Mouse (Mus musculus): Measurements from ENCODE around the gene Stat3. TPM values are rescaled to one million over a fixed set of nuclear protein-coding genes. Genes with fewer than 3 reads are reported as not detected.
A peak's percentile ranks its signal among the peaks of the same experiment; 100 is the strongest.

The Stat3 gene
- polyA plus RNA-seq, 1 experiment: 47.5 TPM

GRCm38 (mm10) chr11:100957915-100958469 is 18.7 kb upstream of the Stat3 start:
- DNase-seq: no peak
- Histone ChIP-seq H3K27ac (ENCODE audit: insufficient read depth, low read length) (no peak overlapping the region), H3K4me1 (ENCODE audit: control insufficient read depth, insufficient read depth, low read length) (peaks cover 8% of the 10 kb centered on the region; the same call in 1 of the 2 replicates), H3K4me3 (replicated peaks; ENCODE audit: insufficient read depth, low read depth, low read length) (no peak overlapping the region), H3K27me3 (ENCODE audit: control insufficient read depth, insufficient read depth, low read length) (no peaks in the 10 kb centered on the region)
- 47% methylated on average over 6 of the region's 6 CpGs for WGBS
- TF ChIP-seq CTCF (IDR thresholded peaks at IDR 0.05; ENCODE audit: borderline replicate concordance, insufficient read depth, low read depth, low read length) (no peak), POLR2A (IDR thresholded peaks at IDR 0.05; ENCODE audit: borderline replicate concordance, insufficient read depth, low read length) (no peak)

DNA sequence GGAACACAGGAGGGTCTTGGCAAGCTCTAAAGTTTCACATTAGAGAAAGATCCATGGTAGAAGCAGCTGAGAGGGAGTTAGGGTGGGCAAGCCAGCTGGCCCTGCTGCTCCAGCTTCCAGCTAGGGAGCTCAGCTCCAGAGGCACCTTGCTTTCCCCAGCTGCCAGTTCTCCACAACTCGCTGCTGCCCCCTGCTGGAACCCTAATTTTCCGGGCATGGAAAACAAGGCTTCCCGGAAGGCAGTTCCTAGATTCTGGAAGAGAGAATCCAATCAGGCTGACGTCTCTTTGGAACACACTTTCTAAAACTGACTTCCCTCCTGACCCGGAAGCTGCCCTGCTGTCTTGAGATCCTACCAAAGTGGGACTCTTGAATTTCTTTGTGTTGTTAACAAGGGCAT is 17.9 kb upstream of the Stat3 start:
- no peak overlapping the region for H3K4me3 ChIP-seq (replicated peaks; ENCODE audit: insufficient read depth, low read depth, low read length)
- peak; percentile 89 for TF ChIP-seq CTCF (IDR thresholded peaks at IDR 0.05; ENCODE audit: borderline replicate concordance, insufficient read depth, low read depth, low read length)
- TF ChIP-seq POLR2A (IDR thresholded peaks at IDR 0.05; ENCODE audit: borderline replicate concordance, insufficient read depth, low read length): no peak
- DNase-seq: peak; percentile 79 to 94
- H3K27ac ChIP-seq (ENCODE audit: insufficient read depth, low read length): no peak overlapping the region
- H3K27me3 ChIP-seq (ENCODE audit: control insufficient read depth, insufficient read depth, low read length): no peaks in the 10 kb centered on the region
- peaks cover 8% of the 10 kb centered on the region; the same call in 1 of the 2 replicates for H3K4me1 ChIP-seq (ENCODE audit: control insufficient read depth, insufficient read depth, low read length)
- 2% methylated on average over 5 of the region's 5 CpGs for WGBS

DNA sequence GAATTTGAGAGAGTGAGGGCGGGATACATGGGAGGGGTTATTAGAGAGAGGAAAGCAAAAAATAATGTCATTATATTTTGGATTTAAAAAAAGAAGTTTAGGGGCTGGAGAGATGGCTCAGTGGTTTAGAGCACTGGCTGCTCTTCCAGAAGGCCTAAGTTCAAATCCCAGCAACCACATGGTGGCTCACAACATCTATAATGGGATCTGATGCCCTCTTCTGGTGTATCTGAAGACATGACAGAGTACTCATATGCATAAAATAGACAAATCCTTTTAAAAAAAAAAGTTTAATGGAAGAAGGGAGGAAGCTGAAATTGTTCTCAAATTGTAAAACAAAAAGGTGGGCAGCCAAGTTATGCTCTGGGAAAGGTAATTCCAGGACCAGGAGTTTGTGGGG is 10.2 kb upstream of the Stat3 start:
- Histone ChIP-seq H3K27ac (ENCODE audit: insufficient read depth, low read length) (no peak overlapping the region), H3K27me3 (ENCODE audit: control insufficient read depth, insufficient read depth, low read length) (no peaks in the 10 kb centered on the region), H3K4me3 (replicated peaks; ENCODE audit: insufficient read depth, low read depth, low read length) (no peak overlapping the region), H3K4me1 (ENCODE audit: control insufficient read depth, insufficient read depth, low read length) (no peaks in the 10 kb centered on the region)
- TF ChIP-seq CTCF (IDR thresholded peaks at IDR 0.05; ENCODE audit: borderline replicate concordance, insufficient read depth, low read depth, low read length) (no peak), POLR2A (IDR thresholded peaks at IDR 0.05; ENCODE audit: borderline replicate concordance, insufficient read depth, low read length) (no peak)
- WGBS: 100% methylated on average over 1 of the region's 1 CpGs
- no peak for DNase-seq

DNA sequence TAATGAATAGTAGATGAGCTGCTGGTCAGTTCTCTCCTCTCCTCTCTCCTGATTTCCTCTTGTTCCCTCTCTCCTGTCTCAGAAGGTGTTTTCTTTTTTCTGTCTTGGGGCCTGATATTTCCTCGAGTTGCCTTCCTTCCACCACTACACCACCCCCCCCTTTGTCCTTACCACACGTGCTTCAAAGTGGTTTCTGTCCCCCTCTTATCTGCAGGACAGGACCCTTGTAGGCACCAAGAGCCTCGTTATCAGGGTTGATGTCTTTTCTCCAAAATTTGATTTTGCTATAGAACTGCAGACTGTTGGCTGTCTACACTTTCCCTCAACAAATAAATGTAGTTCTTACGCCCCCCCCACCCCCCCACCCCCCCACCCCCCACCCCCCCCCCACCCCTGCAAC is 9.0 kb upstream of the Stat3 start:
- DNase-seq: no peak
- no peaks in the 10 kb centered on the region for H3K4me1 ChIP-seq (ENCODE audit: control insufficient read depth, insufficient read depth, low read length)
- H3K27me3 ChIP-seq (ENCODE audit: control insufficient read depth, insufficient read depth, low read length): no peaks in the 10 kb centered on the region
- H3K4me3 ChIP-seq (replicated peaks; ENCODE audit: insufficient read depth, low read depth, low read length): no peak overlapping the region
- TF ChIP-seq CTCF (IDR thresholded peaks at IDR 0.05; ENCODE audit: borderline replicate concordance, insufficient read depth, low read depth, low read length) (no peak), POLR2A (IDR thresholded peaks at IDR 0.05; ENCODE audit: borderline replicate concordance, insufficient read depth, low read length) (no peak)
- 65% methylated on average over 4 of the region's 4 CpGs for WGBS
- H3K27ac ChIP-seq (ENCODE audit: insufficient read depth, low read length): no peak overlapping the region

GRCm38 (mm10) chr11:100947548-100947947 is 8.2 kb upstream of the Stat3 start:
- no peaks in the 10 kb centered on the region for H3K27me3 ChIP-seq (ENCODE audit: control insufficient read depth, insufficient read depth, low read length)
- H3K27ac ChIP-seq (ENCODE audit: insufficient read depth, low read length): no peak overlapping the region
- no peaks in the 10 kb centered on the region for H3K4me1 ChIP-seq (ENCODE audit: control insufficient read depth, insufficient read depth, low read length)
- H3K4me3 ChIP-seq (replicated peaks; ENCODE audit: insufficient read depth, low read depth, low read length): no peak overlapping the region
- TF ChIP-seq CTCF (IDR thresholded peaks at IDR 0.05; ENCODE audit: borderline replicate concordance, insufficient read depth, low read depth, low read length) (no peak), POLR2A (IDR thresholded peaks at IDR 0.05; ENCODE audit: borderline replicate concordance, insufficient read depth, low read length) (no peak)
- no peak for DNase-seq

- H3K27me3 ChIP-seq (ENCODE audit: control insufficient read depth, insufficient read depth, low read length): no peaks in the 10 kb centered on the region
- no peak overlapping the region for H3K4me3 ChIP-seq (replicated peaks; ENCODE audit: insufficient read depth, low read depth, low read length)
- H3K4me1 ChIP-seq (ENCODE audit: control insufficient read depth, insufficient read depth, low read length): no peaks in the 10 kb centered on the region
- H3K27ac ChIP-seq (ENCODE audit: insufficient read depth, low read length): no peak overlapping the region
- TF ChIP-seq POLR2A (IDR thresholded peaks at IDR 0.05; ENCODE audit: borderline replicate concordance, insufficient read depth, low read length) (no peak), CTCF (IDR thresholded peaks at IDR 0.05; ENCODE audit: borderline replicate concordance, insufficient read depth, low read depth, low read length) (no peak)
- 20% methylated on average over 4 of the region's 4 CpGs for WGBS
- DNase-seq: no peak
These were observed 7.5 kb upstream of the Stat3 start for GRCm38 (mm10) chr11:100946862-100947261.

DNA sequence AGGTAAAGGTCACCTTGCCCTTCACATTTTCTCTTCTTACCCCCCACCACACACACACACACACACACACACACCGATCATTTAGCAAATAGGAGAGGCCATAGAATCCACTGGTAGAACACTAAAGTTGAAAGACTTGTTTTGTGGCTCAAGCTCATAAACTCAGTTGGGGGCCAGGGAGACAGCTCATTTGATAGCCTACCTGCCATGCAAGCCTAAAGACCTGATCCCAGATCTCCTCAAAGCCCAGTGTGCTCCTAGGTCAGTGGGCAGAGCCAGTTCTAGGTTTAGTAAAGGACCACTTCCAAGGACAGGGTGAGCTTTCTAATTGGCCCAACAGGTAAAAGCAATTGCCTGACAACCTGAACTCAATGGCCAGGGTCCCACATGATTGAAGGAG is 3.0 kb upstream of the Stat3 start:
- Histone ChIP-seq H3K4me1 (ENCODE audit: control insufficient read depth, insufficient read depth, low read length) (no peaks in the 10 kb centered on the region), H3K4me3 (replicated peaks; ENCODE audit: insufficient read depth, low read depth, low read length) (no peak overlapping the region), H3K27me3 (ENCODE audit: control insufficient read depth, insufficient read depth, low read length) (no peaks in the 10 kb centered on the region), H3K27ac (ENCODE audit: insufficient read depth, low read length) (no peak overlapping the region)
- DNase-seq: no peak
- no peak for TF ChIP-seq CTCF (IDR thresholded peaks at IDR 0.05; ENCODE audit: borderline replicate concordance, insufficient read depth, low read depth, low read length)
- no peak for TF ChIP-seq POLR2A (IDR thresholded peaks at IDR 0.05; ENCODE audit: borderline replicate concordance, insufficient read depth, low read length)
- 83% methylated on average over 1 of the region's 1 CpGs for WGBS

- peak overlapping the region; percentile 86 for H3K4me3 ChIP-seq (replicated peaks; ENCODE audit: insufficient read depth, low read depth, low read length)
- H3K27ac ChIP-seq (ENCODE audit: insufficient read depth, low read length): peak overlapping the region; percentile 11; the same call in 1 of the 2 replicates
- no peaks in the 10 kb centered on the region for H3K27me3 ChIP-seq (ENCODE audit: control insufficient read depth, insufficient read depth, low read length)
- TF ChIP-seq CTCF (IDR thresholded peaks at IDR 0.05; ENCODE audit: borderline replicate concordance, insufficient read depth, low read depth, low read length) (no peak), POLR2A (IDR thresholded peaks at IDR 0.05; ENCODE audit: borderline replicate concordance, insufficient read depth, low read length) (peak; percentile 57)
- H3K4me1 ChIP-seq (ENCODE audit: control insufficient read depth, insufficient read depth, low read length): peaks cover 4% of the 10 kb centered on the region; the same call in 1 of the 2 replicates
- WGBS: under 1% methylated on average over 47 of the region's 48 CpGs
- DNase-seq: peak; percentile 42 to 50
These were observed 429 bp downstream of the Stat3 start for GRCm38 (mm10) chr11:100938711-100939511.

All from cerebellum, adult 2 months (tissue).